Mouse (Mus musculus) layer of hippocampus, postnatal 14 days (tissue): ENCODE measurements around the gene Gm867. TPM values are rescaled to one million over a fixed set of nuclear protein-coding genes. Genes with fewer than 3 reads are reported as not detected.

Experiments used
- DNase-seq, 2 experiments: peaks; one replicate each; pipeline ENCODE4 v3.0.0; 2021 to 2022; ENCODE audit warnings: low spot score in 2 of 2, mixed read lengths in 1 of 2
- total RNA-seq, 2 experiments: library from RNA; stranded (reverse); gene quantifications; 2 replicates each; pipeline ENCODE4 v1.2.3; 2021

Gene Gm867
- total RNA-seq, 2 experiments from 2014 or later: 0.88 to 1.1 TPM

GRCm38 (mm10) chr10:75936909-75937667 is 3.4 kb downstream of the Gm867 start:
- no peak for DNase-seq

DNA sequence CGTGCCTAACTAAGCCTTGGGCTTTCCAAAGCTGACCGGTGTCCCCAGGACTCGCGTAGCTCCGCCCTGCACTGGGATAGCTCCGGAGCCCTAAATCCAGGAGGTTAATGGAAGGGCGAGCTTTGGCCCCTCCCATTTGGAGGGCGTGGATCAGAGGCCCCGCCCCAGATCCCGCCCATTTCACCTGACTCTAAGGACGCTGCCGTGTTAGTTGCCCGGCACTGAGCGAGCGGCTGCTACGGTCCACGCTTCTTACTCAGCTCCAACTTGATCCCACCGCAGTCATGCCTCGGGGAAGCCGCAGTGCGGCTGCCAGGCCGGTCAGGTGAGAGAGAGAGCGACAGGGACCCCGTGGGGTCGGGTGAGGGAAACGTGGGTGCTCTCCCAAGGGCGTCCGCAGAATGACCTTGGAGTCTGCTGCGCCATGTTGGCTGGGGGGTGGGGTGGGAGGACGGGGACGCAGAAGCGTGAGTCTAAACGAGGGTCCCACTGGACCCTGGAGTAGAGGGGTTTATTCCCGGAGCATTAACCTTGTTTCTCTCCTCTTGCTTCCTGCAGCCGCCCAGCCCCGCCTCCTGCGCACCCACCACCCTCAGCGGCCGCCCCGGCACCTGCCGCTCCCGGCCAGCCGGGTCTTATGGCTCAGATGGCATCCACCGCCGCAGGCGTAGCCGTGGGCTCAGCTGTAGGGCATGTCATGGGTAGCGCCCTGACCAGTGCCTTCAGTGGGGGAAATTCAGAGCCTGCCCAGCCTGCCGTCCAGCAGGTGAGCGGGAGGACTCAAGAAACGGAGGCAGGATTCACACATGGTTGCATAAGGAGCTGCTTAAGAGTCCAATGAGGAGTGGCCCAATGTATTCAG is 4.6 kb downstream of the Gm867 start, which contains the start of gene Mmp11:
Mmp11 (minus strand) TSS at position 817 of the 862 bp plus-strand sequence.
- peak; percentile 65 to 73 for DNase-seq

- no peak for DNase-seq
These were observed 5.5 kb downstream of the Gm867 start for GRCm38 (mm10) chr10:75934991-75935390.

DNA sequence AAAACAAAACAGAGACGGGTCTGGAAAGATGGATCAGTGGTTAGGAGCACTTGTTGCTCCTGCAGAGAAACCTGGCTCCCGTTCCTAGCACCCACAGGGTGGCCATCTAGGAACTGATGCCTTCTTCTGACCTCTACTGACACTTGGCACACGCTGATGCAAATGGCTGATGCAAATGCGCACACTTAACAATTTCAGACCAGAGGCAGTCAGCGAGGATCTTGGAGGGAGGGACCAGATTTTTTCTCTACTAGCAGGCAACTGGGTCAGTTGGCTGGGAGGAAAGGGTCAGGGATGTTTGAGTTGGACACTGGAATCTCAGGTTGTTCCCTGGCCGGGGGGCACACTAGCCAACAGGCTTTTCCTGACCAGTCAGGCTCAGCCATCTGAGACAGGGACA is 7.6 kb downstream of the Gm867 start, which contains the start of gene Chchd10:
Chchd10 (plus strand) TSS at position 240 of the 400 bp plus-strand sequence.
- DNase-seq: no peak

DNA sequence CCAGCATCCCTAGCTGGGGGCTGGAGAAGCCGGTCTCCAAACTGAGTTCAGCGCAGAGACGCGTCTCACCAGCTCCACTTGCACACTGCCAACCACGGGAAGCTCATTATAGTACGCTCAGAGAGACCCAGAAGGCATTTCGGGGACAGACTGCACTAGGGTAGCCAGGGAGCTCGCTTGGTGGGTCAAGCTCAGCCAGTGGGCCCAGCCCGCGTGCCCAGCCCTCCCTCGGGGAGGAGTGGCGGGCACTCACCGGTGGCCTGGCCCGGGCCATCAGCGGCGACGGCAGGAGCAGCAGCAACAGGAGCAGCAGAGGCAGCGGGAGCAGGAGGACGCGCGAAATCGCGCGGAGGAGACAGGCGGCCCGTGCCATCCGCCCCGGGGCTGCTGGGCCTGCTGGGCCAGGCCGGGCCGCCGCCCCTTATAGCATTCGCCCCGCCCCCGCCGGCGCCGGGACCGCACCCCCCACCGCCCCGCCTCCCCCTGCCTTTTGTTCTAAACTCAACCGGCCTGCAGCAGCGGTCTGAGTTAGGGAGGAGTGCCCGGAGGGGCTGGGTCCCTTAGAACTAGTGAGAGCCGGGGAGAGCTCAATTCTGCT is 8.3 kb downstream of the Gm867 start:
- peak in 1 of 2 experiments; percentile 29 for DNase-seq

- no peak for DNase-seq
These were observed 9.2 kb downstream of the Gm867 start for GRCm38 (mm10) chr10:75931311-75931710.

- no peak for DNase-seq
These were observed 10.2 kb downstream of the Gm867 start for GRCm38 (mm10) chr10:75930304-75930703.

GRCm38 (mm10) chr10:75926396-75926795 is 14.1 kb downstream of the Gm867 start:
- no peak for DNase-seq

DNA sequence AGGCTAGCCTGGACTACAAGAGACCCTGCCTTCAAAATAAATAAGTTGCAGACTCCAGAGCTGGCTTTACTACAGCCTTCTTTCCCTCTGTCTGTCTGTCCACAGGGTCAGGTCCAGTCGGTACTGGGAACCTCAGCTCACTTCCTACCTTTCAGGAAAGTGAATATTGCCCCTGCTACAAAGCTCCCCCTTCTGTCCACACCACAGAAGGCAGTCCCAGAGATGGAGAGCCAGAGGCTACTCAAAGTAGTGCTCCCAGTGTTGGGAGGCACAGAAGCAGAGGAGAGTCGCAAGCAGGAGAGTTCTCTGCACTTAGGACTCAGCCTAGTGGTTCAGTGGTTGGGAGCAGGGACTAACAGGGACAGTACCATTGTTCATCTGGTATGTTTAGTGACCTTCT is 16.1 kb downstream of the Gm867 start:
- DNase-seq: no peak

GRCm38 (mm10) chr10:75921726-75922560 is 18.5 kb downstream of the Gm867 start:
- no peak for DNase-seq

GRCm38 (mm10) chr10:75921026-75921725 is 19.3 kb downstream of the Gm867 start, which contains the start of gene Smarcb1:
TSS of gene Smarcb1 (minus strand) at chr10:75921617.
- peak; percentile 94 to 96 for DNase-seq

DNA sequence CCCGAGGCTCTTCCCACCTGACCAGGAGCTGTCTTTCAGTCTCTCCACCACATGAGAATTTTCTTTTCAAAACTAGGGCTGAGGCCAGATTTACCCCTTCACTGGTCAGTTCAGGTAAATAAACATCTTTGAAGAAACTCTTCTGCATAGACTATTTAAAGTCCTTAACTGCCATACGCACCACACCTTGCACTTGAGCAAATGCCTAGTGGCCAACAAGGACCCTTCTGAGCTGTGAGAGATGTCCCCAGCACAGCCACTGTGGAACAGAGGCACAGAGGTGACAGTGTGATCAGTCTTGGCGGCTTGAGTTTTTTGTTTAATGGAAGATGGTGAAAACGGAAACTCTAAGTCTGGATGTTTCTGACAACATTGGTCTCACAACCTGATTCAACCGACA is 21.4 kb downstream of the Gm867 start:
- DNase-seq: no peak

DNA sequence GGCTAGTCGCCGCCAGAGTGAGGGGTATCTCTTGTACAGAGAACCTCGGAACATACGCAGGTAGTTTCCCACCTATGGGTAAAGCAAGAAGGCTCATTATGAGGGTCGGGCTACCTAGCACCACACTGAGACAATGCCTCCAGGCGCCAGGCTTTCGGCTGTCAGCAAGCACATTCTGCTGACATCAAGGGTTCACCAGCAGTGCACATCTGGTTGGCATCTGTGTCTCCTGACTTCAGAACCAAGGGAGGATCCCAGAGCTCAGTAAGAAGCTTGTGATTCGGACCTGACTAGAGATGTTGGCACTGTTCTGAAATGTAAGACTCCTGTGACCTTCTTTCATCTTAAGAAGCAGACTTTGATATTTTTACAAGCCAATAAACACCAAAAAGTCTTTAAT is 23.6 kb downstream of the Gm867 start:
- no peak for DNase-seq

DNA sequence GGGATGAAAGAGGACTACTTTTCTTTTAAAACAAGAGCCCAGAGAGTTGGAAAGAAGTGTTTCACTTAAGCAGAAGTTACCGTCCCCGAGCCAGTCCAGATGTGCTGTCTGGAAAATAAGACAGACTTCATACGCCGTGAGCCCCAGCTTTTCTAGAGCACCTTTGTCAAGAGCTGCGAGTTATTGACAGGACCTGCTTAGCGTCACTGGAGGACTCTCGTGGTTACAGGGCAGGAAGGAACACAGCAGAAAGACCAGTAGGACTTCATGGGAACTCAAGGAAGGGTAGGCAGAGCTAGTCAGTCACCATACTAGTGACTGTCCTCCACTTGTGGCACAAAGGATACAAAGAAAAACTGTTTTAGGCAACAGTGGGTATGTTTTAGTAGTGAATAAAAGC is 24.9 kb downstream of the Gm867 start:
- DNase-seq: no peak

DNA sequence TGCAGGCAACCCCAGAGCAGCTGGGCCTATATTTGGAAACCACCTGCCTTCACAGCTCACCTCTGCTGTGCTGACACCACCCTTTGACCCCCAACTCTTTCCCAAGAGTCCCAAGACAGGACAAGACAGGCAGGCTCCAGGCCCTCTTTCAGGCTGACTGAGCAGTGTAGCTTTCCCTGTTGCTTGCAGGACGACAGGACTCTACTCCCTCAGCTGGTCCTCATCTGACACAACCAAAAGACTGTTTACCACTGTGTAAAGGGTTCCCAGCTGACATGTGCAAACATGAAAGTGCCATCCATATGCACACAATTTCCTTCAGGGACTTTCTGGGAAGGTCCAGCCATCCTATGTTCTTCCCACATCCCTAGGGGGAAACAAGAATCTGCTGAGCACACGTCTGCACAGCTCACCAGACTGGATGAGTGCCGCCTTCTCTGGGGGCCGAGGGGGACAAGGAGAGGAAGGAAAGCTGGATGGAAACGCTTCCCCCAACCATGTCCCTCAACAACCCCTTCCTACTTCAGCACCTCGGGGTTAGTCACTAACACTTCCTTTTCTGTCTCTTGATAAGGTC is 27.4 kb downstream of the Gm867 start:
- no peak for DNase-seq

- DNase-seq: no peak
These were observed 29.8 kb downstream of the Gm867 start for GRCm38 (mm10) chr10:75910698-75911097.

- no peak for DNase-seq
These were observed 33.6 kb downstream of the Gm867 start for GRCm38 (mm10) chr10:75906882-75907281.

- no peak for DNase-seq
These were observed 36.1 kb downstream of the Gm867 start for GRCm38 (mm10) chr10:75904391-75904790.

DNA sequence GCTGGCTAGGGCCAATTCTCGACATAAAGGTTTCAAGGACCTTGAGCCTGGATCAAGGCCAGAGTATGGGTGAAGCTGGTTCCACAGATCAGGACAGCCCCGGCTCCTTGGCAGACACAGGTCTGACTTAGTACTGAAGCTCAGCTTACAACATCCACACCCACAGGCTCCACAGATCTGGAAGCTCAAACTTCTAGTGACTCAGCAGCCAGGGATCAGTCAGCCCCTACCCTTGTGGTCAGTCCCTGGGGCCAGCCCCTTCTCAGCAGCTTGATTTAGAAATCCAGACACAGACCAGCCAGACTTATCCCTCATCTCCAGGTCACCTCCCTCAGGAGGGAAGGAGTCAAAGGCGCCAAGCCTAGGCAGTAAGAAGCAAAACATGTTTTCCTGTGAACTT is 41.6 kb downstream of the Gm867 start:
- no peak for DNase-seq
